Mouse (Mus musculus) forebrain, embryonic 11.5 days (tissue): Measurements from ENCODE around the gene Tenm3. TPM values are rescaled to one million over a fixed set of nuclear protein-coding genes. Genes with fewer than 3 reads are reported as not detected.
A peak's percentile ranks its signal among the peaks of the same experiment; 100 is the strongest.

Source experiments
- ATAC-seq: fragments of 200-750 bp; cut with Nextera tagmentation; replicated peaks from 2 replicates; pipeline ENCODE4 v1.8.0; 2017; ENCODE audit warnings: moderate TSS enrichment; ENCODE audit not compliant: low FRiP score
- DNase-seq: peaks from one replicate; pipeline ENCODE4 v3.0.0-alpha.2; 2017; ENCODE audit warnings: low spot score
- H3K27ac ChIP-seq: fragments of 300-500 bp; sonication (generic); 2 replicates; pipeline ENCODE4 v1.5.1; 2014; ENCODE audit warnings: low read depth, low read length
- H3K27me3 ChIP-seq: fragments of 300-500 bp; sonication (generic); 2 replicates; pipeline ENCODE4 v1.6.1; 2014; ENCODE audit warnings: mild to moderate bottlenecking, low read length, mixed read lengths; ENCODE audit not compliant: control insufficient read depth, insufficient read depth
- H3K36me3 ChIP-seq: fragments of 300-500 bp; sonication (generic); 2 replicates; pipeline ENCODE4 v1.6.1; 2014; ENCODE audit warnings: mild to moderate bottlenecking, low read length, moderate library complexity, mixed read lengths; ENCODE audit not compliant: control insufficient read depth, insufficient read depth
- H3K4me1 ChIP-seq: fragments of 300-500 bp; sonication (generic); replicated peaks from 2 replicates; pipeline ENCODE4 v1.6.1; 2014; ENCODE audit warnings: low read length, mixed read lengths; ENCODE audit not compliant: control insufficient read depth, insufficient read depth
- H3K4me2 ChIP-seq: fragments of 300-500 bp; sonication (generic); 2 replicates; pipeline ENCODE4 v1.6.1; 2014; ENCODE audit warnings: low read depth, mild to moderate bottlenecking, low read length, moderate library complexity, mixed read lengths; ENCODE audit not compliant: severe bottlenecking
- H3K4me3 ChIP-seq: fragments of 300-500 bp; sonication (generic); 2 replicates; pipeline ENCODE4 v1.5.1; 2014; ENCODE audit warnings: low read depth, low read length
- H3K9ac ChIP-seq: fragments of 300-500 bp; sonication (generic); 2 replicates; pipeline ENCODE4 v1.6.1; 2014; ENCODE audit warnings: low read length
- H3K9me3 ChIP-seq: fragments of 300-500 bp; sonication (generic); 2 replicates; pipeline ENCODE4 v1.6.1; 2016; ENCODE audit warnings: low read length, mixed read lengths; ENCODE audit not compliant: control insufficient read depth
- WGBS: fragments of 180-500 bp; shearing (Covaris S2); extraction: QIAGEN DNeasy Blood & Tissue Kit; methylation state at CpG from one replicate; pipeline ENCODE4 v1.1.7; 2014; 5-methylcytosine and 5-hydroxymethylcytosine counted together
- polyA plus RNA-seq: library from polyadenylated mRNA; unstranded; fragments of >200 nt; fragmentation: Nextera tagmentation; extraction: Ambion mirVana; gene quantifications from 2 replicates; pipeline ENCODE4 v1.2.1, GENCODE M21; 2014

Gene Tenm3
- polyA plus RNA-seq, 1 experiment from 2014 or later = 48.1 TPM

DNA sequence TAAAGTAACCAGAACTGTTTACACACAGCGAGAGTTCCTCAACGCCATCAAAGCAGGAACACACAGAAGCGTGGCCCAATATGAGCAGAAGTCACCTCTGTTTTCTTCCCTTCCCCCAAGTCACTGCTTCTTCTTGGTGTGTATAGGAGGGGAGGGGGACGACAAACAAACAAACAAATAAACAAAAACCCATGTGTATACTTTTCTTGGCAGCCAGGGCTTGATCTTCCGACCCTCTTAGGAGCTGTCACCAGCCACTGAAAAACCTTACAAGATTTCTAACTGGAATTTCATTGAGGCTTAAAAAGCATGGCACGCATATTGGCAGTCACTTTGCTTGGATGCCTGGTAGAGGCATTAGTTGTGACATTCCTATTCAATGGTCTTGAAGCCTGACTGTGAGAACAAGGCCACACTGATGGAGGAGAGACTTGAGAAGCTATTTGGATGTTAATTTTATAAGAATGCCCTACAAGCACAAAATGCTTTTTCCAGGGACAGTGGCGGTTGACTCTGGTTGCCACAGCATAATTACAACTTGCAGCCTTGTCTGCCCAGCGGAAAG is 366.3 kb downstream of the Tenm3 start:
- Histone ChIP-seq H3K9me3 (no peaks in the 10 kb centered on the region), H3K4me3 (no peak overlapping the region), H3K4me1 (no peaks in the 10 kb centered on the region; the same call in 1 of the 2 replicates), H3K9ac (no peak overlapping the region), H3K36me3 (no peaks in the 10 kb centered on the region), H3K27me3 (no peaks in the 10 kb centered on the region), H3K27ac (no peak overlapping the region), H3K4me2 (no peak overlapping the region)
- DNase-seq (no peak), ATAC-seq (no peak)
- WGBS = 67% methylated on average over 8 of the region's 8 CpGs

DNA sequence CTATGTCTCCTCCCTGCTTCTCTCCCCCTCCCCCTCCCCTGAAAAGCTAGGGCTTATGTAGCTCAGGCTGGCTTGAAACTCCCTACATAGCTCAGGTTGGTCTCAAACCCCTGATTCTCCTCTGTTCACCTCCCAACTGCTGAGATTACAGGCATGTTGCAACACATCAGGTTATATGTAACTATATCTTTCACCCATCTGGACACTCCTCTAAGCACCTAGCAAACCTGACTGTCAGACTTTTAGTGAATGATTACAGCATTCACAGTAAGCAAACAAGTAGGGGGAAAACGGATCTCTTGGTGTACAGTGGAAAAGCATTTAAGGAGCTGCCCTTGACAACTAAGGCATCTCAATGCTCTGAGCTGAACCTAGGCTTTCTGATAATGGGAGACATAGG is 366.9 kb downstream of the Tenm3 start:
- Histone ChIP-seq H3K27me3 (no peaks in the 10 kb centered on the region), H3K4me3 (no peak overlapping the region), H3K36me3 (no peaks in the 10 kb centered on the region), H3K4me1 (no peaks in the 10 kb centered on the region), H3K9ac (no peak overlapping the region), H3K4me2 (no peak overlapping the region), H3K9me3 (no peaks in the 10 kb centered on the region), H3K27ac (no peak overlapping the region)
- 77% methylated on average over 1 of the region's 1 CpGs for WGBS
- DNase-seq = no peak
- ATAC-seq = no peak

DNA sequence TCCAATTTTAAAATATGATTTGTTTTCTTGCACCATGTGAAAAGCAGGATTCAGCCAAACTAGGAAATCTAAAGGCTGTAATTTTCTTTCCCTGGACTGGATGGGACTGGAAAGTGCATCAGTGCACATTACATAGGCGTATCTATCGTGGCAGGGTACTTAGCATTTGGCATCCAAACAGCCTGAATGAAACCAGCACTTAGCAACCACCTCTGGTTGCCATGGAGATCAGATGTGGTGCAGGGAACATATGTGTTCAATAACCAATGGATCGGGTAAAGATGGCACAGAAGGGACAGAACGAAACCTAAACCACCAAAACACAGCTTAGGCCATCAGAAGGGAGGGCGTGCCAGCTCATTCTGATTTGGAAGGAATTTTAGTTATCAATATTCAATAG is 376.1 kb downstream of the Tenm3 start:
- Histone ChIP-seq H3K9me3 (no peaks in the 10 kb centered on the region), H3K27ac (no peak overlapping the region), H3K4me1 (no peaks in the 10 kb centered on the region; the same call in 1 of the 2 replicates), H3K4me3 (no peak overlapping the region), H3K36me3 (no peaks in the 10 kb centered on the region), H3K9ac (no peak overlapping the region), H3K27me3 (no peaks in the 10 kb centered on the region), H3K4me2 (no peak overlapping the region)
- DNase-seq = no peak
- ATAC-seq = no peak
- WGBS = 77% methylated on average over 5 of the region's 5 CpGs

DNA sequence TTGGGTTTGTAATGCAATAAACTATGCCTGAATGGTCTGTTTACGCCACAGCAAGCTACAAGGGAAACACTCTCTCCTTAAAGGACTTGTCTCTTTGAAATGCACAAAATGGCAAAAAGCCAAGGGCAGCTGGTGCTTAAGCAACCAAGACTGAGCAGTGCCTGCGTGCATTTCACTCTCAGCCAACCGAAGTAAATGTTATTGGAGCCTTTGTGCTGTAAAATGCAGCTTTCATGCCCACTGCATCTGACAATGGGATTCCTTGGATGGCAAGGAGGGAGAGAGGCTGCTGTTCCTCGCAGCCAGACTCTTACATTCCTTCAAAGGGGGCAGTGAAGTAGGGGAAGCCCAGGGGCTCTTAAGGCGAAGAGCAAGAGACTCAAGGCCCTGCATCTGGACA is 385.4 kb downstream of the Tenm3 start:
- Histone ChIP-seq H3K9ac (no peak overlapping the region), H3K36me3 (no peaks in the 10 kb centered on the region), H3K27me3 (no peaks in the 10 kb centered on the region), H3K9me3 (no peaks in the 10 kb centered on the region), H3K4me1 (peaks cover 6% of the 10 kb centered on the region), H3K27ac (no peak overlapping the region), H3K4me2 (no peak overlapping the region), H3K4me3 (no peak overlapping the region)
- DNase-seq (peak; percentile 69), ATAC-seq (peak; percentile 84)
- WGBS = 6% methylated on average over 5 of the region's 5 CpGs

DNA sequence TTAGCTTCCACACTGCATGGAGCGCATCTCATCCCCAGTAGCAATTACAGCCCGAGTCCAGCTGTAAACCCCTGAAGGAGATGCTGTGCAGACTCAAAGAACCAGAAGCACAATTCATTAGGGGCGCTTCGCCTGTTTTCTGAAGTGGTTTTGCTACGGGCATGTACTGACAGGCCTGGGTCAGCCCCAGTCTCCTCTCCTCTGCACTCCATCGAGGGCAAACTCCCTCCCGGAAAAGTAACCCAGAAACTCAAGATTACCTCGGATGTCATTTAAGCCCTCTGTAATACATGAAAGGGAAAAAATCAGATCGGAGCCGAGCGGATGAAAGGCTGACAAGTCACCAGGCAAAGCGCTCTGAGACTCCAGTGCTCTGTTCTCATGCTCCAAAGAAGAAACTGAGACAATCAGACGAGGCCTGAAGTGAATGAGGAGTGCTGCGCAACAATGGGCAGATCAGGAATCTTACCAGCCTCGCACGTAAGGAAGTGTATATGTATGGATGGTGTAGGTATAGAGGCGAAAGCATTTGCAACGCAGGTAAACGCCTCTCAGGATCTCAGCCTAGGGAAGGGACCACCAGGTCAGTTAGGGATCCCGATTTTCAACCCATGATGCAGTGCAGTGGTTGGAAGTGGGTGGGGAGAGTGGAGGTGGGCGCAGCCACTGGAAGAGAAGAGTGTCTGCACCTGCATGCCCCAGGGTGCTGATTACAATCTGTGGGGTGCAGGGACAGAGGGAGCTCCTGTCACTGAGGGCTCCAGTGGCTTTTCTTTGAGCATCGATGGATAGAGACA is 387.2 kb downstream of the Tenm3 start:
- peak; percentile 28; the same call in 1 of the 2 replicates for ATAC-seq

DNA sequence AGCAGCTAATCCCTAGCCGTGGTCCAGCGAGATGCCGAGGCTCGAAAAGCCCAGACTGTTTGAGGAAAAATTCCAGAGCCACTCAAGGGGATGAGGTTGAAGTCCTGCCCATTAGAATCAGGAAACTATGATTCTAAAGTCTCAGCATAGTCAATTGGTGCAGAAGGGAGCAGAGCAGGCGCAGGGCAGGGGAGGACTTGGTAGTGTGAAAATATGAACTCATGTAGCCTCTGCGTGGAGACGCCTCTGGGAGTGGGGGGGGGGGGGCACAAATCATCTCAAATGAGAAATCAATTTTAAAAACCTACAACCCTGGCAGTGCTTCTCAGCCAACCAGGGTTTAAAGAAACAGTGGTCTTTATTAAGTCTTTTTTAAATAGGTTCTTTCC is 392.5 kb downstream of the Tenm3 start:
- WGBS = 12% methylated on average over 7 of the region's 7 CpGs
- Histone ChIP-seq H3K4me2 (0 out of 2 replicates have a peak overlapping the region, but pooled peaks have one; percentile 5), H3K4me1 (peaks cover 8% of the 10 kb centered on the region; the same call in 1 of the 2 replicates), H3K9ac (no peak overlapping the region; the same call in none of the 2 replicates), H3K4me3 (no peak overlapping the region), H3K9me3 (no peaks in the 10 kb centered on the region), H3K36me3 (no peaks in the 10 kb centered on the region), H3K27me3 (no peaks in the 10 kb centered on the region), H3K27ac (no peak overlapping the region)
- ATAC-seq (no peak), DNase-seq (no peak)

More for the DNA sequence above, 387.2 kb downstream of the Tenm3 start:
- Histone ChIP-seq H3K36me3 (no peaks in the 10 kb centered on the region), H3K9me3 (no peaks in the 10 kb centered on the region), H3K4me1 (peaks cover 6% of the 10 kb centered on the region), H3K4me2 (peak overlapping the region; percentile 12; the same call in 1 of the 2 replicates), H3K9ac (no peak overlapping the region), H3K27ac (no peak overlapping the region), H3K27me3 (no peaks in the 10 kb centered on the region), H3K4me3 (no peak overlapping the region)
- 15% methylated on average over 22 of the region's 22 CpGs for WGBS
- peak; percentile 57 for DNase-seq

DNA sequence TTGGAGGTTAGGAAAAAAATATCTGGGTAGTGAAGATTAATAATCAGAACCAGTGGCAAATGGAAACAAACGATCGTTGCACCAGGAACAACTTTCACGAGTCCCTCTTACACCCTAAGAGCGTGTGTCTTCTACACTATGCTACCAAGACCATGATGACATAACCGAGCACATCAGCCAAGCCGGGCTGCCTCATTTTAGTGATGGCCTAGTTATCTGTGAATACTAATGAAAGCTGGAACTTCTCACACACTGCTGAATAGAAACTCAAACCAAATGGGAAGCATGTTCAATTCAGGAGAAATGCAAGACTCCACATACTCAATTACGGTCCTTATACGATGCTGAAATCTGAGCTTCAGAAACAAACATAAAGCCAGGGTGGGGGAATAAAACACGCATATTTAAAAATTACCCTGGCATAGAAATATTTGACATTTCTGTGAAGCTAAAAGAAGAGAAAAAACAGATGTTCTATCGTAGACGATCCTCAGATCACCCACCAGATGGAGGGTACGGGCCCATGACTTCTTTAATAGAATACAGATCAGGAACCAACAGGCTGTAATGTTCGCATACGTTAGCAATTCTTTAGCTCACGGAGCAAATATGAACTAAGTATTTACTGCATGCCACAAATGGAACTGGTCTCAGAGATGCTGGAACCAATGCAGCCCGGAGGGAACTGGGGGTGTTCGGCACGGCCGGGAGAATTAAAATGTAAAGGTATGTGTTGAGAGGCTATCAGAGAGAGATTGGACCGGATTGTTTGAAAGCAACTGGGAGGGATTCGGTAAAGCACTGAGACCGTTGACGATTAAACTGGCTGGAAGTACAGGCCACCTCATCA is 393.1 kb downstream of the Tenm3 start:
- Histone ChIP-seq H3K9ac (no peak overlapping the region; the same call in none of the 2 replicates), H3K4me2 (0 out of 2 replicates have a peak overlapping the region, but pooled peaks have one; percentile 5), H3K9me3 (no peaks in the 10 kb centered on the region), H3K36me3 (no peaks in the 10 kb centered on the region), H3K4me1 (peaks cover 8% of the 10 kb centered on the region; the same call in 1 of the 2 replicates), H3K27me3 (no peaks in the 10 kb centered on the region), H3K4me3 (no peak overlapping the region), H3K27ac (no peak overlapping the region)
- no peak for ATAC-seq
- no peak for DNase-seq
- 53% methylated on average over 23 of the region's 23 CpGs for WGBS

DNA sequence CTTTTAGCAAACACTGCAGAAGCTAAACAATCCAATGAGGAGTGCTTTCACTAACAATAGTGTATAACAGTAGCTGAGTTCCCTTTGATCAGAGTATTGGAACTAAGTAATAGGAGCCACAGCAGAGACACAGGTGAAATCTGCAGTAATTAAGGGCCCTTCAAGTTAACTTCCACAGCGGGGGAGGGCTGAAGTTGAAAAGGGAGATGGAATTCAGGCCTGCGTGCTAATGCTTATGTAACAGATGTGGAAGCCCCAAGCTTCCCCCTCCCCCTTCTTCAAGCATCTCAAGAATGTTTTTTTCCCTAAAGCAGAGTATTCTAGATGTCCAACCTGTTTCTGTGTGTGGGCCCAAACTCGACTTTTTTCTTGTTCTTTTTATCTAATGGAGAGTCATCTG is 394.1 kb downstream of the Tenm3 start:
- DNase-seq (no peak), ATAC-seq (no peak)
- Histone ChIP-seq H3K4me3 (no peak overlapping the region), H3K4me2 (no peak overlapping the region), H3K9me3 (no peaks in the 10 kb centered on the region), H3K27me3 (no peaks in the 10 kb centered on the region), H3K4me1 (peaks cover 8% of the 10 kb centered on the region; the same call in 1 of the 2 replicates), H3K9ac (no peak overlapping the region), H3K36me3 (no peaks in the 10 kb centered on the region), H3K27ac (no peak overlapping the region)
- WGBS = 0% methylated on average over 3 of the region's 3 CpGs
